Mouse (Mus musculus): ENCODE results near the gene Il27ra.

DNA sequence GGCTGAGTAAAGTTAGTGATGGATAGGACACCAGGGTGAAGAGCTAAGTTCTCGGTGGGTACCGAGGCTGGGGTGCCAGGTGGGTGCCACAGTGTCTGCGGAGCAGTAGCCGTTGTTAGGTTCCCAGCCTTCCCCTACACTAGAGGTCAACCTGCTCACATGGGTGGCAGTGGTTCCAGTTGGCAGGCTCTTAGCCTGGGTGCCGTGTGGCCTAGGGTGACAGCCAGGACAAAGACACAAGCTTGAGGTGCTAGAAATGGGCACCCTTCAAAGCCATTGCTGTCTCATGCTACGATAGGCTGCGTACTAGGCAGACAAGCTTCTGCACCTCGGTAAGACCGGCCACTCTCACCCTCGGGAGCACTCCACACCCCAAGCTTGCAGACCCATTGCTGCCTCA is 29.9 kb upstream of the Il27ra start:
- no peak for TF ChIP-seq CTCF (IDR thresholded peaks at IDR 0.05; ENCODE audit: low read depth)
- no peak for TF ChIP-seq EP300 (IDR thresholded peaks at IDR 0.05; ENCODE audit: low read depth)

Measured in liver, embryonic 14.5 days (tissue).